Mouse (Mus musculus) thymus, postnatal 4 days (tissue): Measurements from ENCODE around the gene Ctse.

Experiments used
- DNase-seq: peaks from one replicate; pipeline ENCODE4 v3.0.0; 2021

Ctse gene

GRCm38 (mm10) chr1:131702094-131702766, 64.1 kb downstream of the Ctse start:
- DNase-seq = peak; percentile 61

GRCm38 (mm10) chr1:131703482-131703881, 65.4 kb downstream of the Ctse start:
- no peak for DNase-seq

GRCm38 (mm10) chr1:131708338-131708737, 70.2 kb downstream of the Ctse start:
- peak; percentile 79 for DNase-seq

GRCm38 (mm10) chr1:131711518-131711917, 73.4 kb downstream of the Ctse start:
- no peak for DNase-seq

GRCm38 (mm10) chr1:131712386-131712785, 74.3 kb downstream of the Ctse start:
- DNase-seq = peak; percentile 89

GRCm38 (mm10) chr1:131714388-131715337, 76.6 kb downstream of the Ctse start:
- DNase-seq = peak; percentile 41

- peak; percentile 67 for DNase-seq
Observed at GRCm38 (mm10) chr1:131718952-131719694, 81.0 kb downstream of the Ctse start.

- no peak for DNase-seq
Observed at GRCm38 (mm10) chr1:131721989-131722388, 83.9 kb downstream of the Ctse start.

- no peak for DNase-seq
Observed at GRCm38 (mm10) chr1:131723549-131723948, 85.4 kb downstream of the Ctse start.
